Mouse (Mus musculus) frontal cortex, postnatal 14 days (tissue): ENCODE data around the gene Adam17.
"Not testable (repeated sequence)": the region's sequence is repeated elsewhere in the genome, so short reads cannot be mapped to it uniquely, and the experiment has no call there.

Source experiments
- DNase-seq, 2 experiments: peaks; one replicate each; pipeline ENCODE4 v3.0.0; 2022; ENCODE audit warnings: low spot score in 2 of 2

Gene Adam17

DNA sequence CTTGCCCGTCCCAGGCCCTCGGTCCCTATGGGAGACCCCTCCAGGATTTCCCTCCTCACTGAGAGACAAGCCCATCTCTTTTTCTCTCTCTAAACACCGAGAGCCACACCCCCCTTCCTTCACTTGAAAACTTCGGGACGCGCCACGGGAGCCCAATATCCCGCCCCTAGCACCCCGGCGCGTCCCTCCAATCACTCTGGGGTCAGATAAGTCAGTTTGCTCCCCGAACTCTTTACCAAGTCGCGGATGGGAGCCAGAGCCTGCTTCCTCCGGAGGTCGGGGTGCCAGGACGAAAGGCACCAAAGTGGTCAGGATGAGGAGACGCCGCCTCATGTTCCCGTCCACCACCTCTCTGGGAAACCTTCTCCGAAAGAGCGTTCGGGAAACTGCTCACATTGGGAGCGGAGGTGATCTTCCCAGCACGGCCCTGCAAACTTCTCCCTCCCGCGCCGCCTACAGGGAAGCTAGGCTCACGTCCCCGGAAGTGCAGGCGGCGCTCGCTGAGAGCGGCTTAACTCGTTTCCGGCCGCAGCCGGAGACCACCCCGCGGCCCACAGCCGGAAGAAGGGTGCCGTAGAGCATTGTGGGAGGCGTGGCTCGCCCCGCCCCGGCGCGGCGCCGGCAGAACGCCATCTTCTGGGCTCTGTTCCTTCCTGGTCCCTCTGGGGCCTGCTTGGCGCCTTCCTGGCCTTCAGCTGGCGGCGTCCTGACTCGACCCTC is at the start of gene Adam17:
Adam17 (minus strand) TSS at position 533 of the 720 bp plus-strand sequence.
- DNase-seq, result peak; percentile 92 to 93

DNA sequence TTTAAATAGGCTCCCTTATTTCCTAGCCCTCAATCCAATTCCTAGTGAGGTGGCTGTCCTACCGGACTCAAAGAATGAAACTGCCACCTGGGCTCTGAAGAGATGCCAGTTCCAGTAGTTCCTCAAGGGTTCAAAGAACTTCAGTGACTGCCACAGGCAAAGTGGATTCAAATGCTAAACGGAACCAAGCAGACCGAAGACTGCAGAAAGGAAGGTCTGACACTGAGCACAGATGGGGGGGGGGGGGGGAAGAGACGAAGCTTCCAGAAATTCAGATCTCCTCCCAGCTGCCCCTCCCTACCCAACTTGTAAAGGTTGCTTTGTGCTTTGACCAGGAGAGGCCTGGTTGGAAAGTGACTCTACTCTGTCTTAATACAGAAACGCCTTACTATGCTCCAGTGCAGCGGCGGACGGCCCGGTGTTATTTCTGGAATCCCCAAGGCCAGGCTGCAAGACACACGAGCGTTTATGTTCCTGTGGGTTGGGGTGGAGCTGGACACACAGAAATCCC is 45.2 kb upstream of the Adam17 start:
- peak in 1 of 2 experiments; percentile 18 for DNase-seq

DNA sequence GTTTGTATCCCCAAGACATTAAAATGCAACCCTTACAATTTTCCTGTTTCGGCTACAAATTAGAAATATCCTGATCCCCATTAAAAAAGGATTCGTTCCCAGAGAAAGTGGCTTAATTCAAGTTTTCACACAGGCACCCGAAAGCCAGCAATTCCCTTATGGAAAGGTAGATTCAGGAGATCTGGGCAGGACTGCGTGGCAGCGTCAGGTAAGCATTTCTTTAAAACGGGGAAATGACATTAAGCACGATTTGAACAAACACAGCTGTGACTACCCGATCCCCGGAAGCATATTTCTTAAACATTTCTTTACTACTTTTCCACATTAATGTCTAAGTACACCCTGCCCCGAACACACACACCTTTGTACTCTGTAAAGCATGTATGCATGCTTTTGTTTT is 44.7 kb upstream of the Adam17 start:
- DNase-seq, result no peak

GRCm38 (mm10) chr12:21417100-21418070 is 44.0 kb upstream of the Adam17 start, which contains the start of gene Ywhaq:
Gene Ywhaq (minus strand): TSS chr12:21417637.
- DNase-seq, result peak; percentile 95 to 97

- DNase-seq, result peak in 1 of 2 experiments; percentile 18
Observed at GRCm38 (mm10) chr12:21416506-21416905, 43.1 kb upstream of the Adam17 start.

- DNase-seq, result no peak
Observed at GRCm38 (mm10) chr12:21410620-21411019, 37.2 kb upstream of the Adam17 start.

DNA sequence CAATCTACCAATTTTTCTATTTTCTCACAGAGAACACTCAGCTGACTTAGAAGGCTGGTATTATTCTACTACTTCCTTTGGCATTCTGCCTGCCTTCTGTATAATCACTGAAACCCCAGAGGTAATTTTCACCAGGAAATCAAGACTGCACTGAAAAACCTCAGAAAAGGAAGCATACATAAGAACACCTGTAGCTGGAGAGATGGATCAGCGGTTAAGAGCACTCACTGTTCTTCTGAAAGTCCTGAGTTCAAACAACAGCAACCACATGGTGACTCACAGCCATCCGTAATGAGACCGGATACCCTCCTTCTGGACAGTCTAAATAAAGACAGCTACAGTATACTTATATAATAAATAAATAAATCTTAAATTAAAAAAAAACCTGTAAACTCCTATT is 36.2 kb upstream of the Adam17 start:
- no peak for DNase-seq

- no peak for DNase-seq
Observed at GRCm38 (mm10) chr12:21408789-21409367, 35.4 kb upstream of the Adam17 start.

DNA sequence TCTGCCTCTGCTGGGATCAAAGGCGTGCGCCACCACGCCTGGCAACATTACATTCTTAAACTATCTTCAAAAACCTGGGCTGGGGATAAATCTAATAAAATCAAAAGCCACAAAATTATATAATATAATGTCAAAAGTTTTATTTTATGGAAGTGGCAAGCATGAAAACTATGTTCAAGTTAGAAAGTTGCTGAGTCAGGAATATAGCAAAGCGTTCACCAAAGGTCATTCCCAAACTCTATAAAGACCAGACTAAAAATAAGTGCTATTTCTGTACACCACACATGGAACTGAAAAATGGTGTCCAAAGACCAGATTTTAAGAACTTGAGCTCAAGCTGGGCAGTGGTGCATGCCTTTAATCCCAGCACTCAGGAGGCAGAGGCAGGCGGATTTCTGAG is 29.3 kb upstream of the Adam17 start:
- no peak for DNase-seq

DNA sequence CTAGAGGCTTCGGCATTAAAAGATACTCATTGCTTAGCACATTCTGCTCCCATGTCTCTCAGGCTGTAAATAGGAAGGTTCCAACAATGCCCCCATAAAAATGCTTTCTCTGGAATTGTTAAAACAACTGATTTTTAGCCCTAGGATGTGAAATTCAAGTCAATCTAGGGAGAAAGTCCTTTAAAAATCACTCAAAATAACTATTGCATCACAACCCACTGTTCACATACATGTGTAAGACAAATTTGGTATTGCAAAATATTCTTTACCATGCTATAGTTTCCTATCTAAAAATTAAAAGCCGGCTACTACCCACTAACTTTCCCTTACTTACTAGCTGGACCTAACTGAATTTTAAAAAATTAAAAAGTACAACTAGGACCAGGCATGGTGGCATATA is 12.8 kb upstream of the Adam17 start:
- no peak for DNase-seq

GRCm38 (mm10) chr12:21378765-21379346 is 5.4 kb upstream of the Adam17 start:
- not testable (repeated sequence) for DNase-seq

GRCm38 (mm10) chr12:21375376-21376157 is 2.1 kb upstream of the Adam17 start:
- DNase-seq, result no peak

- DNase-seq, result no peak
Observed at GRCm38 (mm10) chr12:21373820-21374475, 516 bp upstream of the Adam17 start.

- DNase-seq, result no peak
Observed at GRCm38 (mm10) chr12:21370035-21370611, 3.3 kb downstream of the Adam17 start.

- no peak for DNase-seq
Observed at GRCm38 (mm10) chr12:21369087-21369410, 4.4 kb downstream of the Adam17 start.

DNA sequence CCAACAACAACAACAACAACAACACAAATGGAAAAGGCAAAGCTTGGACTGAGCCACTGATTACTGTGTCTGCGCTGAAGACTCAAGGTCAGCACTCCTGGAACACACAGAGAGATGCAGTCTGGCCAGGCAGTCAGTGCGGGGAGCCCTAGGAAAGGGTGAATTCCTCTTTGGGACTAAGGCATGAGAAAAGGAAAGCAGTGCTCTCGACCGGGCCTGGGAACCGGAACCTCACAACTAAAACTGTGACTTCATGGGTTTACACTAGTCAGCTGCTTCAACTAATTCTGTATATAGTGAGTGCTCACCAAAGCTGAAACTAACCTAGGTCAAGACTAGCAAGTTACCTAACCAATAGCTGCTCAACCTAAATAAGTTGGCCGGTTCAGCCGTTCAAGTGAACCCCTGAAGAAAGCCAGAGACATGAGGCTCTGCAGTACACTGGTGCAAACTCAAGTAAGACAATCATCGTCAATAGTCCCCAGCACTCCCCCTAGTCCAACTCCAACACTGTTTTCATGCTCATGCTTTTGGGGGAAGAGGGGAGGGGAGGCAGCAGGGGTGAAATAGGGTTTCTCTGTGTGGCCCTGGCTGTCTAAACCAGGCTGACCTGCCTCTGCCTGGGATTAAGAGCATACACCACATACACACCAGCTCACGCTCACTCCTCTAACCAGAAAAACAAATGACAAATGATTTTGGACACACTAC is 4.9 kb downstream of the Adam17 start:
- DNase-seq, result no peak

GRCm38 (mm10) chr12:21364624-21365435 is 8.6 kb downstream of the Adam17 start:
- no peak for DNase-seq

DNA sequence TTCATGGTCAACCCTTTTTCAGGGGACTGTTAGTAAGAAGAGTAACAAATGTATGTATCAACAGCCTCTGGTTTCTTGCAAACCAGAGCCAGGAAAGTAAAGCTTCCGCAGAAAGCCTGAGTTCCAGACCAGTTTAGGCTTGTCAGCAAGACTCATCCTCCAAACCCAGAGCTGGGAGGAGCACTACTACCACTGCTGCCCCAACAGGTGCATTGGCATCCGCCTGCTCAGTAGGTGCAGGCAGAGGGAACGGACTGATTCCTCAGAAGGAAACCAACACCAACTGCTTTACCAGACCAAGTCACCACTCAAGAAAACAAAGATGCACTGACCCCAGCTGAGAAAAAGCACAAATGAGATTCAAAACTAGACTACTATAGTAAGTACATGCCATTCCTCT is 10.2 kb downstream of the Adam17 start:
- DNase-seq, result no peak

DNA sequence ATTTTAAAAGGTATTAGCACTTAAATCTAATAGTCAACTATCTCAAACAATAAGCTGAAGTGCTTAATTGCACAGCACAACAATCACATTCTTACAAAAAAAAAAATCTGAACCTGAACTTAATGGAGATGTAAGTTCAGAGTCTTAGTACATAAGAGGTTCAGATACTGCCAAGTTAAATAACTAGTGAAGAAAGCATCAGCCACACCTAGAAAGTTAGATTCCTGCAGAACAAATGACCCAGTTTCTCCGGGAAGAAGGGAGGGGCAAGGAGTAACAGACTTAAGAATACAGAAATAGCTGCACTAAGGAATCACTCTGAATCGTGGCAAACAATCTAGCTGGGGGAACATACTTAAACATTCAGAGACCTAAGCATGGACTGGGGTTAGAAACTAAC is 10.7 kb downstream of the Adam17 start:
- no peak for DNase-seq
